Mouse (Mus musculus) intestine, embryonic 14.5 days (tissue): ENCODE results near the gene Myoz2. TPM values are rescaled to one million over a fixed set of nuclear protein-coding genes. Genes with fewer than 3 reads are reported as not detected.

Experiments
- ATAC-seq: fragments of 200-750 bp; cut with Nextera tagmentation; replicated peaks from 2 replicates; pipeline ENCODE4 v1.8.0; 2017; ENCODE audit warnings: low read depth, moderate number of reproducible peaks, moderate TSS enrichment, moderate library complexity; ENCODE audit not compliant: low FRiP score, low TSS enrichment
- DNase-seq: peaks from one replicate; pipeline ENCODE4 v3.0.0-alpha.2; 2018; ENCODE audit warnings: low spot score
- H3K27ac ChIP-seq: fragments of 300-500 bp; sonication (generic); 2 replicates; pipeline ENCODE4 v1.5.1; 2014; ENCODE audit warnings: low read depth, mild to moderate bottlenecking, control low read depth
- H3K27me3 ChIP-seq: fragments of 300-500 bp; sonication (generic); replicated peaks from 2 replicates; pipeline ENCODE4 v1.6.1; 2014; ENCODE audit warnings: low read length, control low read depth; ENCODE audit not compliant: control insufficient read depth, insufficient read depth
- H3K36me3 ChIP-seq: fragments of 300-500 bp; sonication (generic); 2 replicates; pipeline ENCODE4 v1.6.1; 2014; ENCODE audit warnings: low read length, control low read depth; ENCODE audit not compliant: control insufficient read depth, insufficient read depth
- H3K4me1 ChIP-seq: fragments of 300-500 bp; sonication (generic); replicated peaks from 2 replicates; pipeline ENCODE4 v1.6.1; 2014; ENCODE audit warnings: low read length, control low read depth, mixed read lengths; ENCODE audit not compliant: control insufficient read depth, insufficient read depth
- H3K4me2 ChIP-seq: fragments of 300-500 bp; sonication (generic); 2 replicates; pipeline ENCODE4 v1.6.1; 2014; ENCODE audit warnings: low read length
- H3K4me3 ChIP-seq: fragments of 300-500 bp; sonication (generic); 2 replicates; pipeline ENCODE4 v1.5.1; 2014; ENCODE audit warnings: low read depth, low read length, control low read depth, mixed read lengths
- H3K9ac ChIP-seq: fragments of 300-500 bp; sonication (generic); 2 replicates; pipeline ENCODE4 v1.6.1; 2014; ENCODE audit warnings: mild to moderate bottlenecking, low read length
- H3K9me3 ChIP-seq: fragments of 300-500 bp; sonication (generic); 2 replicates; pipeline ENCODE4 v1.6.1; 2016; ENCODE audit warnings: low read length, control low read depth; ENCODE audit not compliant: control insufficient read depth
- WGBS: fragments of 180-500 bp; shearing (Covaris S2); extraction: QIAGEN DNeasy Blood & Tissue Kit; methylation state at CpG from one replicate; pipeline ENCODE4 v1.1.7; 2014; 5-methylcytosine and 5-hydroxymethylcytosine counted together
- polyA plus RNA-seq: library from polyadenylated mRNA; unstranded; fragments of >200 nt; fragmentation: Nextera tagmentation; extraction: Ambion mirVana; gene quantifications from 2 replicates; pipeline ENCODE4 v1.2.1, GENCODE M21; 2014

Gene Myoz2
- polyA plus RNA-seq, 1 experiment from 2014 or later = not detected

DNA sequence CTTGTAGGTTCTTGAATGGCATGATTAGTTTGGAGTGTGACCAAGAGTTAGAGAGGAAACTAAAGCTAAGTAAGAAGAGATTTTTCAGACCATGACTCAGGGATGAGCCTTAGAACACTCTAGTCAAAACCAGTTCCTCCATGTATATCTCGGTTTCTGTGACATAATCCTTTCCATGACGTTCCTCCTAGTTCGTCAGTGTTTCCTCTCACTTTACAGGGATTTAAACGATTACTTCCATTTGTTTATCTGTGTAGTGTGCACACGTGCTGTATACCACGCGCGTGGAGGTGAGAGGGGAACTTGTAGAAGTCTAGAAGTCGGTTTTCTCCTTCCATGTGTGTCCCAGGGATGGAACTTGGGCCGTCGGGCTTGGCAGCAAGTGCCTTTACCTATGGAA lies 47.9 kb downstream of the Myoz2 start:
- Histone ChIP-seq H3K36me3 (no peaks in the 10 kb centered on the region), H3K4me2 (no peak overlapping the region), H3K27ac (0 out of 2 replicates have a peak overlapping the region, but pooled peaks have one; percentile 16), H3K9me3 (no peaks in the 10 kb centered on the region), H3K9ac (no peak overlapping the region), H3K4me1 (peaks cover 11% of the 10 kb centered on the region; the same call in 1 of the 2 replicates), H3K27me3 (no peaks in the 10 kb centered on the region), H3K4me3 (no peak overlapping the region)
- WGBS = 77% methylated on average over 11 of the region's 11 CpGs
- no peak for ATAC-seq
- DNase-seq = no peak

DNA sequence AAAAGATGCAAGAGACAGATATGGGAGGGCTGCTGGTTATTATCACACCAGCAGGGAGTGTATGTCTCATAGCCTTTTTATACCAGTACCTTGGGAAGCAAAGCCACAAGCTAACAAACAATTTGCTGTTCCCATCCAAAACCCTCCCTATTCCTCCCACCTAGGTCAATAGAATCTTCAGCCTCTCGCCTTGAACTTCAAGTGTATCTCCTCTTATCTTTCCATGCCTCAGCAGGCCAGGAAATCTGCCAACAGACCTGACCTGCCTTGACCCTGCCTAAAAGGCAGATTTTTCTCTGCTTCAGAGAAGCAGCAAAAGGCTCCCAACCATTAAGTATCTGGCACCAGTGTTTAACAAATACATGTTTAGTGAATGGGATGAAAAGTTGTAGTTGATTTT lies 48.4 kb downstream of the Myoz2 start:
- no peak for ATAC-seq

GRCm38 (mm10) chr3:122985183-122985944 lies 49.5 kb downstream of the Myoz2 start:
- H3K27ac ChIP-seq = peak overlapping the region; percentile 96
- peak overlapping the region; percentile 76 for H3K4me3 ChIP-seq
- 18% methylated on average over 13 of the region's 13 CpGs for WGBS
- DNase-seq (peak; percentile 63), ATAC-seq (no peak)
- H3K4me1 ChIP-seq = peaks cover 11% of the 10 kb centered on the region; the same call in 1 of the 2 replicates
- no peaks in the 10 kb centered on the region for H3K9me3 ChIP-seq
- H3K36me3 ChIP-seq = no peaks in the 10 kb centered on the region
- H3K27me3 ChIP-seq = no peaks in the 10 kb centered on the region
- peak overlapping the region; percentile 73 for H3K4me2 ChIP-seq
- peak overlapping the region; percentile 99 for H3K9ac ChIP-seq

More for the DNA sequence above, 48.4 kb downstream of the Myoz2 start:
- Histone ChIP-seq H3K27me3 (no peaks in the 10 kb centered on the region), H3K4me2 (no peak overlapping the region), H3K9ac (no peak overlapping the region), H3K36me3 (no peaks in the 10 kb centered on the region), H3K27ac (0 out of 2 replicates have a peak overlapping the region, but pooled peaks have one; percentile 16), H3K9me3 (no peaks in the 10 kb centered on the region), H3K4me1 (peaks cover 11% of the 10 kb centered on the region; the same call in 1 of the 2 replicates), H3K4me3 (no peak overlapping the region)
- WGBS = 14% methylated on average over 1 of the region's 1 CpGs
- DNase-seq = no peak

DNA sequence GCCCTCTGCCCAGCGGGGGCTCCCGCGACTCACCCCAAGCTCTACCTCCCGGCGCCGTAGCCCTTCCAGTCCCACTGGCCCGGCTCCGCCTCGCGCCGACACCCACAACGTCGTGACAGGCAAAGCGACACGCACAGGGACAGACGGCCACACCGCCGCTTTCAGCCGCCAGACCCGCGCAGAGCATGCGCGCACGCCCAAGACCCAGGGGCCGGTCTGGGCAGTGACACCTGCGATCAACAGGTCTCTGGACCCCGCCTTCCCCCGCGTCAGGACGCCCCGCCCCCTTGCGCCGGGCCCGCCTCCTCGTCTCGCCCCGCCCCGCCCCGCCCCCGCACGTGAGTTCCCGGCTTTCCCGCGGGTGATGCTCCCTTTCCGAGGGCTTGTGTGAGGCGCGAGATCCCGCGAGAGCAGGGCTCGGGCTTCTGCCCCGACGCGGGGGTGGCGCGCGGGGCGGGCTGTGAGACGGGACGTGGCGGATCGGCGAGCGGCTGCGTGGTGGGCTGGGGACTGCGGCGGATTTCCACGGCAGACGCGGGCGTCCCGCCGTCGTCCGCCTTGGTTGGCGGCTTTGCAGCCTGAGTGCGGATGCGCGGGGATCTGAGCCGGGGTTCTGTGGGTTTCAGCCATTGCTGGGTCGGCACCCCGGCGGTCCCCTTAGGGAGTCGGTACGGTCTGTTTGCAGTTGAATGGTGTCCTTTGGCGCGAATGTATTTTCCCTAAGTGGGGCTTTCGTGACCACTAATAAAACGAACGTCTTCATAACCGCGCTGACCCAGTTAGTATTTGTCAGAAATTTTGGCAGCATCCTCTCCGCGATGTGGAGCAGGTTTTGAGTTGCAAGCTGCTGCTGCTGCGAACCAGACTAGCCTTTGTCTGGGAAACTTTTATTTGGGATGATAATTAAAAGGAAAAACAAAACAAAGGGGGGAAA lies 50.3 kb downstream of the Myoz2 start, which contains the start of gene Usp53:
Gene Usp53 (minus strand): TSS at position 262 of the 934 bp plus-strand sequence.
- H3K4me3 ChIP-seq = peak within 1 kb of the TSS; percentile 76
- WGBS = under 1% methylated on average over 93 of the region's 94 CpGs
- H3K27me3 ChIP-seq = no peaks in the 10 kb centered on the region
- peak; percentile 98 for DNase-seq
- no peaks in the 10 kb centered on the region for H3K9me3 ChIP-seq
- no peaks in the 10 kb centered on the region for H3K36me3 ChIP-seq
- peak within 1 kb of the TSS; percentile 73 for H3K4me2 ChIP-seq
- peak within 1 kb of the TSS; percentile 99 for H3K9ac ChIP-seq
- peaks cover 11% of the 10 kb centered on the region; the same call in 1 of the 2 replicates for H3K4me1 ChIP-seq
- ATAC-seq = peak; percentile 99
- peak within 1 kb of the TSS; percentile 96 for H3K27ac ChIP-seq

DNA sequence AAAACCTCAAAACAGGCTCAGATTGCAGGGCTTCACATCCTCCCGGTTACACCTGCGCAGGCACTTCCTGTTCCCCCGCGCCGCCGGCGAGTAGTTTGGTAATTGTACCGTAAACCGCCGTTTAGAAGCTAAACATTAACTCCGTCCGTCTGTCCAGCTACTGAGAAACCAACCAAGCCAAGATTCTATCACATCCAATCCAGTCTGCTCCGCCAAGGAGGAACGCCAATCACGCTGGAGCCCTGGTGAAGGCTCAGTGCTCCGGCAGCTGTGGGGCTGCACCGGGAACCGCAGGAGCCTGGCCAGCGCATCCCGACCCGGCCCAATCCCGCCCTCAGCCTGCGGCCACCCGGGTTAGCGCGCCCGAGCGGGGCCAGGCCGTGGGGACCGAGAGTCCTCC lies 51.0 kb downstream of the Myoz2 start:
- H3K27ac ChIP-seq = peak overlapping the region; percentile 94
- peak overlapping the region; percentile 76 for H3K4me3 ChIP-seq
- no peaks in the 10 kb centered on the region for H3K27me3 ChIP-seq
- peak overlapping the region; percentile 73 for H3K4me2 ChIP-seq
- no peak for DNase-seq
- 0% methylated on average over 23 of the region's 30 CpGs for WGBS
- H3K9me3 ChIP-seq = no peaks in the 10 kb centered on the region
- peaks cover 11% of the 10 kb centered on the region; the same call in 1 of the 2 replicates for H3K4me1 ChIP-seq
- peak overlapping the region; percentile 73 for H3K9ac ChIP-seq
- peak; percentile 86 for ATAC-seq
- H3K36me3 ChIP-seq = no peaks in the 10 kb centered on the region

- no peak overlapping the region for H3K4me2 ChIP-seq
- no peak overlapping the region for H3K4me3 ChIP-seq
- no peaks in the 10 kb centered on the region for H3K36me3 ChIP-seq
- DNase-seq = no peak
- H3K9me3 ChIP-seq = no peaks in the 10 kb centered on the region
- WGBS = 78% methylated on average over 1 of the region's 1 CpGs
- H3K27ac ChIP-seq = no peak overlapping the region
- 0 out of 2 replicates have a peak, but pooled peaks cover 2% of the 10 kb centered on the region for H3K4me1 ChIP-seq
- no peak for ATAC-seq
- H3K9ac ChIP-seq = no peak overlapping the region
- H3K27me3 ChIP-seq = no peaks in the 10 kb centered on the region
Observed at GRCm38 (mm10) chr3:122975964-122976363, 58.9 kb downstream of the Myoz2 start.

GRCm38 (mm10) chr3:122975363-122975762 lies 59.5 kb downstream of the Myoz2 start:
- 78% methylated on average over 4 of the region's 4 CpGs for WGBS
- DNase-seq (no peak), ATAC-seq (no peak)
- H3K4me2 ChIP-seq = no peak overlapping the region
- H3K27me3 ChIP-seq = no peaks in the 10 kb centered on the region
- no peak overlapping the region for H3K9ac ChIP-seq
- no peak overlapping the region for H3K4me3 ChIP-seq
- H3K4me1 ChIP-seq = 0 out of 2 replicates have a peak, but pooled peaks cover 2% of the 10 kb centered on the region
- no peak overlapping the region for H3K27ac ChIP-seq
- H3K9me3 ChIP-seq = no peaks in the 10 kb centered on the region
- no peaks in the 10 kb centered on the region for H3K36me3 ChIP-seq

DNA sequence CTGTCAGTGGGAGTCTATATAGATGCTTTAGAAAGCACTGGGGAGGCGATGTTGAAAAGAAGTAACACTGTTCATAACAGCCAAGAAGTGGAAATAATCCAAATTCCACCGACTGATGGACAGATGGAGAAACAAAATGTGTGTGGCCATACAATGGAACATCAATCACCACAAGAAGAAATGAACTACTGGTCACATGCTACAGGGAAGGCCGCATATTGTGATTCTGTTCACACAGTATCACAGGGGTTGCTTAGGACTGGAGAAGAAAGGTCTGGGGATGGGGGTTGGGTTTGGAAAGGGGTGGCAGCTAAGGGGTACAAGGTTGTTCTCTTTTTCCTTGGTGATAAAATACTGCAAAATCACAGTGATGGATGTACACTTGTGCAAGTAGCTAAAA lies 60.0 kb downstream of the Myoz2 start:
- H3K9ac ChIP-seq = no peak overlapping the region
- no peaks in the 10 kb centered on the region for H3K27me3 ChIP-seq
- H3K4me1 ChIP-seq = 0 out of 2 replicates have a peak, but pooled peaks cover 2% of the 10 kb centered on the region
- H3K9me3 ChIP-seq = no peaks in the 10 kb centered on the region
- 75% methylated on average over 3 of the region's 3 CpGs for WGBS
- H3K27ac ChIP-seq = no peak overlapping the region
- ATAC-seq (no peak), DNase-seq (no peak)
- H3K36me3 ChIP-seq = no peaks in the 10 kb centered on the region
- no peak overlapping the region for H3K4me3 ChIP-seq
- no peak overlapping the region for H3K4me2 ChIP-seq
